Mouse (Mus musculus) liver, embryonic 14.5 days (tissue): Measurements from ENCODE around the gene Tll1. TPM values are rescaled to one million over a fixed set of nuclear protein-coding genes. Genes with fewer than 3 reads are reported as not detected.

Experiments
- ATAC-seq: fragments of 200-750 bp; cut with Nextera tagmentation; 2 replicates; pipeline ENCODE4 v1.8.0; 2017; ENCODE audit warnings: moderate number of reproducible peaks, mild to moderate bottlenecking, moderate library complexity; ENCODE audit not compliant: insufficient read depth
- DNase-seq, 3 experiments: peaks; one replicate each; pipeline ENCODE4 v3.0.0-alpha.2; 2012 to 2013; ENCODE audit warnings: low read depth in 3 of 3, low spot score in 3 of 3
- H3K27ac ChIP-seq: fragments of 300-500 bp; sonication (generic); 2 replicates; pipeline ENCODE4 v1.5.1; 2014; ENCODE audit warnings: moderate library complexity, mild to moderate bottlenecking, control low read depth, inconsistent platforms
- H3K27me3 ChIP-seq: fragments of 300-500 bp; sonication (generic); 2 replicates; pipeline ENCODE4 v1.6.1; 2014; ENCODE audit warnings: mild to moderate bottlenecking, low read length, moderate library complexity; ENCODE audit not compliant: control insufficient read depth, insufficient read depth
- H3K36me3 ChIP-seq: fragments of 300-500 bp; sonication (generic); replicated peaks from 2 replicates; pipeline ENCODE4 v1.6.1; 2014; ENCODE audit warnings: low read depth; ENCODE audit not compliant: control insufficient read depth, insufficient read depth
- H3K4me1 ChIP-seq, 2 experiments: fragments of 200-500 bp in 1 of 2; fragments of 300-500 bp in 1 of 2; sonication (generic) in 1 of 2; replicated peaks; 2 replicates each; pipeline ENCODE4 v1.6.1; 2012 to 2014; ENCODE audit warnings: antibody characterized with exemption in 1 of 2, inconsistent platforms in 1 of 2, low read length in 1 of 2; ENCODE audit not compliant: control insufficient read depth in 2 of 2, insufficient read depth in 2 of 2
- H3K4me2 ChIP-seq: fragments of 300-500 bp; sonication (generic); 2 replicates; pipeline ENCODE4 v1.6.1; 2014; ENCODE audit warnings: low read depth, mild to moderate bottlenecking, control low read depth, moderate library complexity
- H3K4me3 ChIP-seq, 2 experiments: fragments of 200-500 bp in 1 of 2; fragments of 300-500 bp in 1 of 2; sonication (generic) in 1 of 2; 2 replicates each; pipeline ENCODE4 v1.5.1; 2012 to 2014; ENCODE audit warnings: low read depth in 2 of 2, low read length in 2 of 2, mild to moderate bottlenecking in 2 of 2, control low read depth in 1 of 2, inconsistent platforms in 1 of 2, moderate library complexity in 1 of 2; ENCODE audit not compliant: insufficient read depth in 1 of 2
- H3K9ac ChIP-seq: fragments of 300-500 bp; sonication (generic); replicated peaks from 2 replicates; pipeline ENCODE4 v1.6.1; 2014; ENCODE audit warnings: mild to moderate bottlenecking, control low read depth, moderate library complexity
- H3K9me3 ChIP-seq: fragments of 300-500 bp; sonication (generic); 2 replicates; pipeline ENCODE4 v1.6.1; 2016; ENCODE audit warnings: low read length, mixed read lengths; ENCODE audit not compliant: control insufficient read depth
- CTCF ChIP-seq: IDR thresholded peaks from 2 replicates; pipeline ENCODE4 v1.5.1; 2016; ENCODE audit warnings: antibody characterized with exemption, low read depth, control low read depth
- EP300 ChIP-seq: IDR thresholded peaks from 2 replicates; pipeline ENCODE4 v1.6.1; 2016; ENCODE audit warnings: antibody characterized with exemption, low read depth
- WGBS: fragments of 180-500 bp; shearing (Covaris S2); extraction: QIAGEN DNeasy Blood & Tissue Kit; methylation state at CpG from one replicate; pipeline ENCODE4 v1.1.7; 2014; ENCODE audit not compliant: insufficient replicate concordance; 5-methylcytosine and 5-hydroxymethylcytosine counted together
- polyA plus RNA-seq, 2 experiments: library from polyadenylated mRNA; depleted of rRNA in 1 of 2; stranded (reverse) in 1 of 2; unstranded in 1 of 2; fragments of >200 nt; fragmentation: Nextera tagmentation in 1 of 2; extraction: Ambion mirVana in 1 of 2; gene quantifications; 2 replicates each; pipeline versions ENCODE4 v1.2.1 to v1.2.3; 2012 to 2014

Gene Tll1
- polyA plus RNA-seq, 2 experiments, result 0.01 TPM; not detected in 1

GRCm38 (mm10) chr8:64204167-64204566, 1.9 kb downstream of the Tll1 start:
- no peak overlapping the region for H3K27ac ChIP-seq

GRCm38 (mm10) chr8:64198326-64198725, 7.7 kb downstream of the Tll1 start:
- H3K27me3 ChIP-seq, result no peaks in the 10 kb centered on the region
- H3K9me3 ChIP-seq, result no peaks in the 10 kb centered on the region
- WGBS, result 68% methylated on average over 2 of the region's 2 CpGs
- ATAC-seq (no peak), DNase-seq (no peak)
- no peak for TF ChIP-seq EP300
- no peaks in the 10 kb centered on the region for H3K4me1 ChIP-seq
- H3K36me3 ChIP-seq, result no peaks in the 10 kb centered on the region
- no peak overlapping the region for H3K4me3 ChIP-seq
- H3K4me2 ChIP-seq, result no peak overlapping the region
- H3K27ac ChIP-seq, result no peak overlapping the region
- H3K9ac ChIP-seq, result no peak overlapping the region

More at GRCm38 (mm10) chr8:64204167-64204566, 1.9 kb downstream of the Tll1 start:
- H3K4me1 ChIP-seq, result no peaks in the 10 kb centered on the region
- H3K9ac ChIP-seq, result no peak overlapping the region
- no peaks in the 10 kb centered on the region for H3K36me3 ChIP-seq
- no peak overlapping the region for H3K4me3 ChIP-seq
- H3K4me2 ChIP-seq, result no peak overlapping the region
- TF ChIP-seq CTCF (no peak; the same call in 1 of the 2 replicates), EP300 (no peak)
- DNase-seq (no peak), ATAC-seq (no peak)
- WGBS, result 3% methylated on average over 19 of the region's 19 CpGs
- H3K9me3 ChIP-seq, result no peaks in the 10 kb centered on the region
- peaks cover 32% of the 10 kb centered on the region for H3K27me3 ChIP-seq

GRCm38 (mm10) chr8:64193421-64193820, 12.7 kb downstream of the Tll1 start:
- no peak for ATAC-seq
- no peak for DNase-seq
- no peaks in the 10 kb centered on the region for H3K9me3 ChIP-seq
- TF ChIP-seq CTCF, result no peak
- no peak for TF ChIP-seq EP300
- H3K4me3 ChIP-seq, result no peak overlapping the region
- no peak overlapping the region for H3K9ac ChIP-seq
- no peak overlapping the region for H3K4me2 ChIP-seq
- WGBS, result 45% methylated on average over 2 of the region's 2 CpGs
- no peaks in the 10 kb centered on the region for H3K27me3 ChIP-seq
- no peaks in the 10 kb centered on the region for H3K36me3 ChIP-seq
- H3K4me1 ChIP-seq, result no peaks in the 10 kb centered on the region
- no peak overlapping the region for H3K27ac ChIP-seq

- 57% methylated on average over 2 of the region's 2 CpGs for WGBS
- H3K27me3 ChIP-seq, result no peaks in the 10 kb centered on the region
- no peaks in the 10 kb centered on the region for H3K36me3 ChIP-seq
- TF ChIP-seq CTCF, result no peak
- TF ChIP-seq EP300, result no peak
- DNase-seq (no peak), ATAC-seq (no peak)
- no peaks in the 10 kb centered on the region for H3K9me3 ChIP-seq
- no peak overlapping the region for H3K9ac ChIP-seq
- H3K4me1 ChIP-seq, result no peaks in the 10 kb centered on the region
- no peak overlapping the region for H3K27ac ChIP-seq
- no peak overlapping the region for H3K4me2 ChIP-seq
- no peak overlapping the region for H3K4me3 ChIP-seq
Measured at GRCm38 (mm10) chr8:64187881-64188280, 18.2 kb downstream of the Tll1 start.

- no peak for DNase-seq
- Histone ChIP-seq H3K27ac (no peak overlapping the region), H3K4me3 (no peak overlapping the region), H3K27me3 (no peaks in the 10 kb centered on the region), H3K9me3 (no peaks in the 10 kb centered on the region), H3K36me3 (no peaks in the 10 kb centered on the region), H3K9ac (no peak overlapping the region), H3K4me2 (no peak overlapping the region), H3K4me1 (no peaks in the 10 kb centered on the region)
- TF ChIP-seq CTCF (no peak), EP300 (no peak)
- WGBS, result 63% methylated on average over 2 of the region's 2 CpGs
- ATAC-seq, result no peak
Measured at GRCm38 (mm10) chr8:64176931-64177330, 29.1 kb downstream of the Tll1 start.

- Histone ChIP-seq H3K27me3 (no peaks in the 10 kb centered on the region), H3K27ac (no peak overlapping the region), H3K4me2 (no peak overlapping the region), H3K4me1 (no peaks in the 10 kb centered on the region), H3K36me3 (no peaks in the 10 kb centered on the region), H3K4me3 (no peak overlapping the region), H3K9ac (no peak overlapping the region), H3K9me3 (no peaks in the 10 kb centered on the region)
- 43% methylated on average over 3 of the region's 3 CpGs for WGBS
- ATAC-seq, result no peak
- no peak for DNase-seq
- TF ChIP-seq CTCF, result no peak
- no peak for TF ChIP-seq EP300
Measured at GRCm38 (mm10) chr8:64174916-64175315, 31.2 kb downstream of the Tll1 start.
